Mouse (Mus musculus): Measurements from ENCODE around the gene Gm26897. TPM values are rescaled to one million over a fixed set of nuclear protein-coding genes. Genes with fewer than 3 reads are reported as not detected.

The Gm26897 gene
- total RNA-seq (2021): not detected
- long read RNA-seq: 0 reads

DNA sequence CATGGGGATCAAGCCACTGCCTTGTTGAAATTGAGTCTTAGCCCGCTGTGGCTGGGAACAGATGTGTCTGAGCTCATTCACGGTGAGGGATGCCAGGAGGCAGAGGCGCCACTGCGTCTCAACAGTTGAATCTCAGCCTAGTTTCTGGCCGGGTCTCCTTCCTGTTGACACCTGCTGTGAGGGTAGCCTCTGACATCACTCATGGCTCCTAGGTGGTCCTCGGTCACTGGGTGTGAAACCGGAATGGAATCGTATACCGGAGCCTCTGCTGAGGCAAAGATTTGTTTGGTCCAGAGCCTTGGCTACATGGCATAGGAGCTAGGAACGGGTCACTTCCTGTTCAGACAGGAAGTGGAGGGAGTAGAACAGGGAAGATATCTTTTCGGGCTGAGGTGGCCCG is at the start of gene Gm26897:
Gene Gm26897 (plus strand): TSS at position 74 of the 400 bp plus-strand sequence.
- no peak for DNase-seq (ENCODE audit: low spot score in 2 of 2)

- DNase-seq (ENCODE audit: low spot score in 2 of 2): no peak
Observed at GRCm38 (mm10) chr5:111687370-111687769, 46.4 kb upstream of the Gm26897 start.

DNA sequence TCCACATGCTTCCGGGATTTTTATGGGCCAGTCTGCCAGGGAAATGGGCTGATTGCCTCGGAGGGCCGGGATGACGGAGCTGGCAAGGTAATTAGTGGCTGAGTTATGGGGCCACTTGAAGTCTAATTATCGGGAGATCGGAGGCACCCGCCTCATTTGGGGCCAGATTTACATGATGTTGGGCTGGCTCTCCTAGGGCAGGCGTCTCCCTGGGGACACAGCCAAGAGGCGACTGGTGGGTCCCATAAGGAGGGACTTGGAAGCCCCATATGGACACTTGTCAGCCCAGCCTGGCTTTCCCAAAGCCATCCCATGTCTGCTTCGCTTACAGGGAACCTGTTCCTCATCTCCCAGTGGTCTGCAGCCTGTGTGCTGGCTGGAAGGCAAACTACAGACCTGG is 45.1 kb upstream of the Gm26897 start:
- DNase-seq (ENCODE audit: low spot score in 2 of 2): no peak

DNA sequence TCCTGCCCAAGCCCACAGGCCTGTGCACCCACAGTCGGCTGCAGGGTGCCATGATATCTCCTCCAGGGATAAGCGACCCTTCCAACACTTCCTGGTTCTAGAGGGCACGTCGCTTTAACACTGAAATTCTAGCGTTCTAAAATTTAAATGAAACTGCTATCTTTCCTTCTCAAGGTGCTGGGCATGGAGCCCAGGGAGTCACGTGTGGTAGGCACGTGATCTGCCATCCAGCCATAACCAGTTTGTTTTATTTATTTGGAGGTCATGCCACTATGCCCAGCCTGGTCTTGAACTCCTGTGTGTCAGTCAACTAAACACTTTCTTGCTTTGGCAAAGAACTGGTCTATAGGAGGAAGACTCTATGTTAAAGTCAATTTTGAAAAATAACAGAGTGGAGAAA is 35.7 kb upstream of the Gm26897 start:
- DNase-seq (ENCODE audit: low spot score in 2 of 2): no peak

- no peak for DNase-seq (ENCODE audit: low spot score in 2 of 2)
Observed at GRCm38 (mm10) chr5:111699711-111700303, 33.9 kb upstream of the Gm26897 start.

GRCm38 (mm10) chr5:111701634-111702329 is 31.9 kb upstream of the Gm26897 start:
- DNase-seq (ENCODE audit: low spot score in 2 of 2): no peak

GRCm38 (mm10) chr5:111703586-111703985 is 30.1 kb upstream of the Gm26897 start:
- DNase-seq (ENCODE audit: low spot score in 2 of 2): no peak

DNA sequence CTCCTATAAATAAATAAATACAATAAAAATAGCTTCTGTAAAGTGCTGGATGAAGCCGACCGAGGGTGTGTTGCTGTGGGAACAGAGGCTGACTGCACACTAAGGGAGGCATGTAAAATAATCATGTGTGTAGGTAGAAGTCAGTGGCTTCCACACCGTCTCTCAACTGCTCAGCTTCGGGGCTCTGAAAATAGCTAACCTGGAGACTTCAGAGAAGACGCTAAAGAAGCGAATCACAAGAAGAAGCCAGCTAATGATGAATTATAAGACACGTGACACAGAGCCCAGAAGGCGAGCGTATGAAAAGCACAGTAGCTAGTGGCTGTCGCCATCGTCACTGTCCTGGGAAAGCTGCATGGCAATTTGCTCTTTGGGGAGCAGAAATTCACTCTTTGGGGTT is 29.4 kb upstream of the Gm26897 start:
- peak in 1 of 2 experiments; percentile 33 for DNase-seq (ENCODE audit: low spot score in 2 of 2)

DNA sequence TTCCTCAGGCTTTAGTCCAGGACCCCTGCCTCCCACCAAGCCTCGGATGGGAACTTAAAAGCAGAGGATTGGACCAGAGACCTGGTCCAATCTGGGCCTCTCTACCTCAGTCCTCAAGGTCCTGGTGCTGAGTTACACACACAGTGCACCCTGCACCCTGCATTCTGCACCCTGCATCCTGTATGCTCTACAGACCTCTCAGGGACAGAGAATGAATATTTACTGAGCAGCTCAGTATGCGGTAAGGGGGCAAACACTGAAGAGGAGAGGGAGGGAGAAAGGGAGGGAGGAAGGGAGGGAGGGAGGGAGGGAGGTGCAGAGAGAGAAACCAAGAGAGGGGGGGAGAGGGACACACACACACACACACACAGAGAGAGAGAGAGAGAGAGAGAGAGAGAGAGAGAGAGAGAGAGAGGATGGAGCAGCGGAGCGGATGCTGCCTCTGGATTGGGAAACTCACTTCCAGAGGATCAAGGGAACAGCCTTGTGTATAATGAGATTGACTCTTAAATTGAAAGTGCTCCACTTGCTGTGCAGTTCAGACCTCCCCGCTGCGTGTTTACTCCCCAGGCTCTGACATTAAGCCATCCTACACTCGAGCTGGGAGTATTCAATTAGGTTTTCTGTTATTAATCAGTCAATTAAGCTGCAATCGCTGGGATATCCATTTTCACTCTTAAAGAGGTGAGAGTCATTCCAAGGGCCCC is 24.4 kb upstream of the Gm26897 start:
- no peak for DNase-seq (ENCODE audit: low spot score in 2 of 2)

GRCm38 (mm10) chr5:111719018-111719417 is 14.7 kb upstream of the Gm26897 start:
- DNase-seq (ENCODE audit: low spot score in 2 of 2): no peak

DNA sequence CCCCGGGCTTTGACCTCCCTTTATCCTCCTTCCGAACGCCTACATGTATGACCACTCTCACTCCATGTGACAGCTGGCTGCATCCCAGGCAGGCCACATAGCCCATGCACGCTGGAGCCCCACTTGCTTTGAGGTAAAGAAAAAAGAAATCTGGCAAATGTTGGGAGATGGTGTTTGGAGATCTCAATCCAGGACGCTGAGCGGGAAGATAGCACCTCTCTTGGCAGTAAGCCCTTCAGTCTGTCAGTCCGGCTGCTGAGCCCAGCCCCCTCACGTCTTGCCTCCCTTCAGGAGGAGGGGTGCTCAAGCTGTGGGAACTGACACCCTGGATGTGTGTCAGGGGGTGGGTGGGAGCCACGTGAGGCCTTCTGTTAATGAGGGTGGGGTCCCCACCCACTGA is 13.0 kb upstream of the Gm26897 start:
- peak in 1 of 2 experiments; percentile 48 for DNase-seq (ENCODE audit: low spot score in 2 of 2)

DNA sequence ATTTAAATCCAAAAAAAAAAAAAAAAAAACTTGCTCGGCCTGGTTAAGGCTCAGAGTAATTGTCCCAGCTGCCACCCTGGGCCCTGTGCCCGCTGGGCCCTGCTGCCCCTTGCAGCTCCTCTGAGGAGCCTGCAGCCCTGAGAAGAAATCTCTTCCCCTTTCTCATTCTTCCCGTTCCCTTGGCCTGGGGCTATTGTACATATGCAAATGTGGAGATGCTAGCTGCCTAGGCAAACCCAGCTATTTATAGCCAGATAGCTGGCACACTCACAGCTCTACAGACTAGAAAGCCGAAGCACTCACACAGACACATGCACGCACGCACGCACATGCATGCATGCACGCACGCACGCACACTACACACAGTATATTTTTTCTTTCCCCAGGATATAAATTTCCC is 9.0 kb upstream of the Gm26897 start:
- peak; percentile 36 to 63 for DNase-seq (ENCODE audit: low spot score in 2 of 2)

DNA sequence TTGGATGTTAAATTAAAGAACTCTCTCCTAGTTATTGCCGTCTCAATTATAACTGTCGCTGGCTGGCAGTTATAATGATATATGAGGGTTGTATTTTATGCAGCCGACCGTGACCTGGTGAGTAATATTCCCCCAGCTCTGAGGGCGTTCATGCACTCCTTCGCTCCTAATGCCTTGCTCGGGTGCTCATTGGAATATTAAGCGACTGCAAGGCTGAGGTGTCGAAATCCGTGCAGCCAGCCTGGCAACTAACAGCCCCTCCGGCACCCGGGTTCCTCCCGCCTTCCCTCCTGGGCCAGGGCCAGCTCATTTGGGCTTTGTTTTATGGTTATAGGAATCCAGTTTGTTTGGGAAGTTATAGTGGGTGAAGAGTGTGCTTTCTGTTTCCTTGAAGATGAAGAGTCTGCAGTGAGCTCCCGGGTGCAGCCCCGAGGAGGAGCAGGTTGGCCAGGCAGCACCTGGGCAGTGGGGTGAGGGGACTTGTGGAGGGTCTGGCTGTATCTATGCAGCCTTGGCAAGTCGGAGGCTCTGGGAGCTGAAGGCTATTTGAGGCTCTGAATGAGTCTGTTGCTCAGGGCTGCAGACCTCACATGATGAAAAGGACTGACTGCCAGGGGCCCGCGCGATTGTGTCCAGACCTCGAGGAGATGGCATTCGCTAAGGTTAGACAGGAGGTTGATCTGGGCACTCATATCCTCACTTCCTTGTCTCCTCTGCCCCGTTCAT is 8.4 kb upstream of the Gm26897 start:
- no peak for DNase-seq (ENCODE audit: low spot score in 2 of 2)

DNA sequence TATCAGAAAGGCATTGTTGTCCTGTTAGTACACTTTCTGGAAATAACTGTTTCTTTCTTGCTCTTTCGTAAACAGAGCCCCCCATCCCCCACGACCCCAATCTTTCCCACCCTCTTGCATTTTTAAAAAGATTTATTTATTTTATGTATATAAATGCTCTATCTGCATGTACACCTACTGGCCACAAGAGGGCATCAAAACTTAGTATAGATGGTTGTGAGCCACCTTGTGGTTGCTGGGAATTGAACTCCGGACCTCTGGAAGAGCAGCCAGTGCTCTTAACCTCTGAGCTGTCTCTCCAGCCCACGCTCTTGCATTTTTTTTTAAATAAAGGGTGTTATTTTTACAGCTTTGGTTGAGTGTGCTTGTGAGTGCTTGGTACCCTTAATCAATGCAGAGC is 5.3 kb upstream of the Gm26897 start:
- DNase-seq (ENCODE audit: low spot score in 2 of 2): no peak

- no peak for DNase-seq (ENCODE audit: low spot score in 2 of 2)
Observed at GRCm38 (mm10) chr5:111730560-111731167, 3.1 kb upstream of the Gm26897 start.

GRCm38 (mm10) chr5:111732194-111732593 is 1.5 kb upstream of the Gm26897 start:
- DNase-seq (ENCODE audit: low spot score in 2 of 2): no peak

DNA sequence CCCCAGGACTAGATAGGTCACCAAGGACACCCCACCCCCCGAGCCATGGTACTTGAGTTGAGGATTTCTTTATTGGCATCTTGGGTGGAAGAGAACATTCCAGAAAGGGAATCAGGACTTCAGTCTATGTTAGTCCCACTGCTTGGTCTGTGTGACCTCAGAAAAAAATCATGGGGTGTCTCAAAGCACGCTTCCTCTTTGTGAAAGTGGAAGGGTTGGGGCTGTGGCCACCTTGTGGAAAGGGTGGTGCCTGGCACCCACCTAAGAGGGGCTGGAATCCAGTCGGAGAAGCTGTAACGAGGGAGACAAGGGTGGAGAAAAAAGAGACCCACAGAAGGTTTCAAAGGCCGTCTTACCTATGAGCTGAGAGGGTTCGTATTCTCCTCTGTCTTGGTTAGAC is 5.8 kb downstream of the Gm26897 start:
- no peak for DNase-seq (ENCODE audit: low spot score in 2 of 2)

- no peak for DNase-seq (ENCODE audit: low spot score in 2 of 2)
Observed at GRCm38 (mm10) chr5:111740384-111741275, 6.9 kb downstream of the Gm26897 start.

DNA sequence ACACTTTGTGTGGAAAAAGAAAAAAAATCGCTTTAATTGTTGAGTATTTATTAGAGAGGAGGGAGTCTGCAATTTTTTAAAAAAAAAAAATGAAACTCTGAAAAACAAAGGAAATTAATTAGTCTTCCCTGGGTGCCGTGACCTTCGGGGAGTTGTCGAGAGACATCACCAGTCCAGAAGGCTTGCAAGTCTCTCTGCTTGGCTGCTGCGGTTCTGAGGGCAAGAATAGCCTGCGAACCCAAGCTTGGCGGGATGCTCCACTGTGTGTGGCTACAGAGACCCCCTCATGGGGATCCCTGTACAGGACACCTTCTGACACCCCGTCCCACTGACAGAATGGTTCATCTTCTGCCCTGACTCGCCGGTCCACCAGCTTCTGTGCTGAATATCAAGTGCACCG is 7.6 kb downstream of the Gm26897 start:
- no peak for DNase-seq (ENCODE audit: low spot score in 2 of 2)

DNA sequence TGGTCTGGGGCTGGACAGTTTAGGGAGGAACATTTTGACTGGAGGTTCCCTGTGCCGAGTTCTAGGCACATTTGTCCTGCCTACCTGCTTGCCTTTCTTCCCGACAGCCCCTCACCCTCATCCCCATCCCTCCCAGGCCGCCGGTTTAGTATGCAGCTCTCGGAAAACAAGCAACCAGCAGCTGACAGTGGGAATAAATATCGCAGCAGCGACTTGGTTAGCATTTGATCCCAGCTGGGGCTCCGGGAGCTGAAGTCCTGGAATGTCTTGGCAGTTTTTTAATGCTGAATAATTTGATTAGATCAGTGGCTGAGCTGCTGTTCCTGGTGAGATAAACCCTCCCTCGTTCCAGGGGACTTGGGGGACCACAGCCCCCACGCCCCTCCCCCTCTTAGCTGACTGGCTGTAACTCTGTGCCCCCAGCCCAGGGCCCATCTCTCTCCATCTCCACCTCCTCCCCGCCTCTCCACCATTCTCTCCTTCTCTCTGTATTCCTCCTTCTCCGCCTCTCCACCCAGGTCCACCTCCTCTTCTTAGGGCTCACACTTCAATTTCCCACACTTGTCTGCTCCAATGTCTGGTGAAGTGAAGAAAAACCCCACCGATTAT is 8.7 kb downstream of the Gm26897 start:
- DNase-seq (ENCODE audit: low spot score in 2 of 2): peak in 1 of 2 experiments; percentile 44

Measured in layer of hippocampus, adult 18-20 months (tissue).